ENCODE assay signal across 8 mouse cellular contexts in genomic region chr17:27820568-27821406, GRCm38 (mm10). TPM values are rescaled to one million over a fixed set of nuclear protein-coding genes. Genes with fewer than 3 reads are reported as not detected.
DNase-seq lines count a peak whose midpoint lies in the region; ATAC-seq lines count a peak whose summit lies in the region.

D17Wsu92e (minus strand) TSS chr17:27820648.

- DNase-seq in Muller cell, postnatal 12 days (ENCODE audit: inconsistent ontology term) = peak; percentile 98
- DNase-seq in cerebellum, adult 9-11 months = peak; percentile 98
- peak; percentile 95 to 99 for DNase-seq in frontal cortex, adult 2 months (ENCODE audit: extremely low spot score in 1 of 2, low spot score in 1 of 2)
- peak; percentile 100 for DNase-seq in hindbrain, embryonic 11.5 days (ENCODE audit: low spot score)
- peak; percentile 99 for DNase-seq in layer of hippocampus, postnatal 10 days (ENCODE audit: low spot score in 2 of 2)
- peak; percentile 99 for DNase-seq in lung, postnatal 10 days
- peak; percentile 98 for DNase-seq in ovary, postnatal 36 days (ENCODE audit: low spot score)
- peak; percentile 99 for DNase-seq in thymus, postnatal 25 days

- no peaks in the 10 kb centered on the region for H3K27me3 ChIP-seq in hindbrain, embryonic 11.5 days (ENCODE audit: control insufficient read depth, insufficient read depth, low read length)

- peak within 1 kb of the TSS; percentile 67 for H3K4me2 ChIP-seq in hindbrain, embryonic 11.5 days (replicated peaks; ENCODE audit: low read depth, low read length)

- no peaks in the 10 kb centered on the region for H3K9me3 ChIP-seq in hindbrain, embryonic 11.5 days (ENCODE audit: control insufficient read depth, low read length)

- H3K36me3 ChIP-seq in hindbrain, embryonic 11.5 days (ENCODE audit: control insufficient read depth, insufficient read depth, low read length) = no peaks in the 10 kb centered on the region

- H3K27ac ChIP-seq in hindbrain, embryonic 11.5 days (ENCODE audit: low read depth, low read length) = peak within 1 kb of the TSS; percentile 78

- peak within 1 kb of the TSS; percentile 78 for H3K9ac ChIP-seq in hindbrain, embryonic 11.5 days (ENCODE audit: low read depth, low read length)

- H3K4me3 ChIP-seq in hindbrain, embryonic 11.5 days (ENCODE audit: low read depth, low read length) = peak within 1 kb of the TSS; percentile 68

- WGBS in hindbrain, embryonic 11.5 days = 2% methylated on average over 49 of the region's 56 CpGs

- H3K4me1 ChIP-seq in hindbrain, embryonic 11.5 days (replicated peaks; ENCODE audit: control insufficient read depth, insufficient read depth, low read length) = peaks cover 3% of the 10 kb centered on the region

- ATAC-seq in hindbrain, embryonic 11.5 days (ENCODE audit: low FRiP score) = peak; percentile 97

RNA-seq across cellular contexts. Expression of gene D17Wsu92e, which starts in this region (rescaled TPM):
- 157 and 178 TPM in 2 replicates for polyA plus RNA-seq in frontal cortex, adult 2 months (2012; rRNA removed)
- 10.4 and 10.9 TPM in 2 replicates for polyA plus RNA-seq in hindbrain, embryonic 11.5 days (2014; fragmentation: Nextera tagmentation; extraction: Ambion mirVana)
- total RNA-seq in layer of hippocampus, postnatal 10 days (2021) = 100 to 1,000 TPM in 1 of 2 experiments, 10 to 100 TPM in 1; 99.8 to 105 TPM

Comparison
In these comparisons a context has a peak if more than half of its experiments do, and no peak if none do; other contexts are left out.
1. Peak in every context shown above with its lines: DNase-seq, ATAC-seq, H3K4me3 ChIP-seq and H3K27ac ChIP-seq.
2. RNA of gene D17Wsu92e (polyA plus RNA-seq): 157 to 178 TPM in frontal cortex, adult 2 months; 10.4 to 10.9 TPM in hindbrain, embryonic 11.5 days; every median in the first group is over 10 times any median in the second.